Mouse (Mus musculus): Measurements from ENCODE around the gene Tnfaip1.

The Tnfaip1 gene

GRCm38 (mm10) chr11:78499004-78499403 is 37.1 kb downstream of the Tnfaip1 start, which contains the start of gene Vtn:
TSS of gene Vtn (plus strand) at chr11:78499091.
- DNase-seq, result no peak

GRCm38 (mm10) chr11:78497544-78498522 is 38.3 kb downstream of the Tnfaip1 start, which contains the start of gene Sarm1:
TSS of gene Sarm1 (minus strand) at chr11:78497754.
- peak; percentile 96 for DNase-seq

GRCm38 (mm10) chr11:78497071-78497541 is 39.0 kb downstream of the Tnfaip1 start:
- DNase-seq, result no peak

- DNase-seq, result peak; percentile 26
Measured at GRCm38 (mm10) chr11:78495904-78496303, 40.2 kb downstream of the Tnfaip1 start.

GRCm38 (mm10) chr11:78490781-78491241 is 45.3 kb downstream of the Tnfaip1 start:
- no peak for DNase-seq

- DNase-seq, result peak; percentile 83
Measured at GRCm38 (mm10) chr11:78488168-78488567, 48.0 kb downstream of the Tnfaip1 start.

- DNase-seq, result no peak
Measured at GRCm38 (mm10) chr11:78483639-78484038, 52.5 kb downstream of the Tnfaip1 start.

- DNase-seq, result no peak
Measured at GRCm38 (mm10) chr11:78475289-78475688, 60.8 kb downstream of the Tnfaip1 start.

Measured in lung, postnatal 36 days (tissue).